Mouse (Mus musculus): ENCODE data around the gene Stk35. TPM values are rescaled to one million over a fixed set of nuclear protein-coding genes. Genes with fewer than 3 reads are reported as not detected.

Stk35 gene
- polyA plus RNA-seq (2014; fragmentation: Nextera tagmentation; extraction: Ambion mirVana): 16.7 and 19.7 TPM in 2 replicates

- H3K27me3 ChIP-seq (ENCODE audit: control insufficient read depth, insufficient read depth, low read length): no peaks in the 10 kb centered on the region
- H3K4me3 ChIP-seq (ENCODE audit: low read depth, low read length): peak within 1 kb of the TSS; percentile 90
- no peaks in the 10 kb centered on the region for H3K36me3 ChIP-seq (replicated peaks; ENCODE audit: control insufficient read depth, insufficient read depth, low read depth, low read length)
- H3K9me3 ChIP-seq (replicated peaks; ENCODE audit: control insufficient read depth, low read length): no peaks in the 10 kb centered on the region
- WGBS: 1% methylated on average over 53 of the region's 63 CpGs
- H3K9ac ChIP-seq (replicated peaks; ENCODE audit: low read length): peak within 1 kb of the TSS; percentile 89
- H3K4me2 ChIP-seq (ENCODE audit: low read depth, low read length): peak within 1 kb of the TSS; percentile 85
- DNase-seq (ENCODE audit: low spot score) (peak; percentile 95), ATAC-seq (replicated peaks; ENCODE audit: insufficient number of reproducible peaks, low FRiP score, low TSS enrichment, low read depth) (peak; percentile 92)
- peak within 1 kb of the TSS; percentile 97 for H3K27ac ChIP-seq (replicated peaks; ENCODE audit: low read depth, low read length)
- H3K4me1 ChIP-seq (ENCODE audit: control insufficient read depth, insufficient read depth, low read length): peaks cover 6% of the 10 kb centered on the region
Observed at GRCm38 (mm10) chr2:129800271-129800903, at the start of gene Stk35. TSS of gene Stk35 (plus strand) at chr2:129800517.

- no peak overlapping the region for H3K9ac ChIP-seq (replicated peaks; ENCODE audit: low read length)
- WGBS: 84% methylated on average over 1 of the region's 1 CpGs
- no peaks in the 10 kb centered on the region for H3K27me3 ChIP-seq (ENCODE audit: control insufficient read depth, insufficient read depth, low read length)
- no peak overlapping the region for H3K4me3 ChIP-seq (ENCODE audit: low read depth, low read length)
- H3K9me3 ChIP-seq (replicated peaks; ENCODE audit: control insufficient read depth, low read length): no peaks in the 10 kb centered on the region
- no peaks in the 10 kb centered on the region for H3K4me1 ChIP-seq (ENCODE audit: control insufficient read depth, insufficient read depth, low read length)
- no peaks in the 10 kb centered on the region for H3K36me3 ChIP-seq (replicated peaks; ENCODE audit: control insufficient read depth, insufficient read depth, low read depth, low read length)
- ATAC-seq (replicated peaks; ENCODE audit: insufficient number of reproducible peaks, low FRiP score, low TSS enrichment, low read depth) (no peak), DNase-seq (ENCODE audit: low spot score) (no peak)
- H3K4me2 ChIP-seq (ENCODE audit: low read depth, low read length): no peak overlapping the region
- no peak overlapping the region for H3K27ac ChIP-seq (replicated peaks; ENCODE audit: low read depth, low read length)
Observed at GRCm38 (mm10) chr2:129782046-129782445, 18.3 kb upstream of the Stk35 start.

GRCm38 (mm10) chr2:129796501-129796900 lies 3.8 kb upstream of the Stk35 start:
- Histone ChIP-seq H3K9ac (replicated peaks; ENCODE audit: low read length) (no peak overlapping the region), H3K4me2 (ENCODE audit: low read depth, low read length) (no peak overlapping the region), H3K9me3 (replicated peaks; ENCODE audit: control insufficient read depth, low read length) (no peaks in the 10 kb centered on the region), H3K4me3 (ENCODE audit: low read depth, low read length) (no peak overlapping the region), H3K27me3 (ENCODE audit: control insufficient read depth, insufficient read depth, low read length) (no peaks in the 10 kb centered on the region), H3K27ac (replicated peaks; ENCODE audit: low read depth, low read length) (no peak overlapping the region), H3K36me3 (replicated peaks; ENCODE audit: control insufficient read depth, insufficient read depth, low read depth, low read length) (no peaks in the 10 kb centered on the region), H3K4me1 (ENCODE audit: control insufficient read depth, insufficient read depth, low read length) (no peaks in the 10 kb centered on the region)
- no peak for ATAC-seq (replicated peaks; ENCODE audit: insufficient number of reproducible peaks, low FRiP score, low TSS enrichment, low read depth)
- DNase-seq (ENCODE audit: low spot score): no peak
- 86% methylated on average over 2 of the region's 2 CpGs for WGBS

- 84% methylated on average over 1 of the region's 3 CpGs for WGBS
- H3K27me3 ChIP-seq (ENCODE audit: control insufficient read depth, insufficient read depth, low read length): no peaks in the 10 kb centered on the region
- no peak overlapping the region for H3K4me3 ChIP-seq (ENCODE audit: low read depth, low read length)
- H3K9ac ChIP-seq (replicated peaks; ENCODE audit: low read length): no peak overlapping the region
- DNase-seq (ENCODE audit: low spot score) (no peak), ATAC-seq (replicated peaks; ENCODE audit: insufficient number of reproducible peaks, low FRiP score, low TSS enrichment, low read depth) (no peak)
- H3K9me3 ChIP-seq (replicated peaks; ENCODE audit: control insufficient read depth, low read length): no peaks in the 10 kb centered on the region
- no peaks in the 10 kb centered on the region for H3K36me3 ChIP-seq (replicated peaks; ENCODE audit: control insufficient read depth, insufficient read depth, low read depth, low read length)
- H3K4me1 ChIP-seq (ENCODE audit: control insufficient read depth, insufficient read depth, low read length): peaks cover 6% of the 10 kb centered on the region
- no peak overlapping the region for H3K4me2 ChIP-seq (ENCODE audit: low read depth, low read length)
- no peak overlapping the region for H3K27ac ChIP-seq (replicated peaks; ENCODE audit: low read depth, low read length)
Observed at GRCm38 (mm10) chr2:129797709-129798108, 2.6 kb upstream of the Stk35 start.

- Histone ChIP-seq H3K27ac (replicated peaks; ENCODE audit: low read depth, low read length) (no peak overlapping the region), H3K4me3 (ENCODE audit: low read depth, low read length) (no peak overlapping the region), H3K9me3 (replicated peaks; ENCODE audit: control insufficient read depth, low read length) (no peaks in the 10 kb centered on the region), H3K4me1 (ENCODE audit: control insufficient read depth, insufficient read depth, low read length) (peaks cover 6% of the 10 kb centered on the region), H3K27me3 (ENCODE audit: control insufficient read depth, insufficient read depth, low read length) (no peaks in the 10 kb centered on the region), H3K4me2 (ENCODE audit: low read depth, low read length) (no peak overlapping the region), H3K36me3 (replicated peaks; ENCODE audit: control insufficient read depth, insufficient read depth, low read depth, low read length) (no peaks in the 10 kb centered on the region), H3K9ac (replicated peaks; ENCODE audit: low read length) (no peak overlapping the region)
- ATAC-seq (replicated peaks; ENCODE audit: insufficient number of reproducible peaks, low FRiP score, low TSS enrichment, low read depth) (no peak), DNase-seq (ENCODE audit: low spot score) (no peak)
Observed at GRCm38 (mm10) chr2:129798410-129798809, 1.9 kb upstream of the Stk35 start.

GRCm38 (mm10) chr2:129800904-129801230 lies 550 bp downstream of the Stk35 start:
- WGBS: 0% methylated on average over 31 of the region's 32 CpGs
- Histone ChIP-seq H3K9me3 (replicated peaks; ENCODE audit: control insufficient read depth, low read length) (no peaks in the 10 kb centered on the region), H3K9ac (replicated peaks; ENCODE audit: low read length) (peak overlapping the region; percentile 89), H3K4me3 (ENCODE audit: low read depth, low read length) (peak overlapping the region; percentile 90), H3K4me2 (ENCODE audit: low read depth, low read length) (peak overlapping the region; percentile 85), H3K4me1 (ENCODE audit: control insufficient read depth, insufficient read depth, low read length) (peaks cover 6% of the 10 kb centered on the region), H3K27ac (replicated peaks; ENCODE audit: low read depth, low read length) (peak overlapping the region; percentile 97), H3K36me3 (replicated peaks; ENCODE audit: control insufficient read depth, insufficient read depth, low read depth, low read length) (no peaks in the 10 kb centered on the region), H3K27me3 (ENCODE audit: control insufficient read depth, insufficient read depth, low read length) (no peaks in the 10 kb centered on the region)
- ATAC-seq (replicated peaks; ENCODE audit: insufficient number of reproducible peaks, low FRiP score, low TSS enrichment, low read depth) (peak; percentile 25; the same call in 1 of the 2 replicates), DNase-seq (ENCODE audit: low spot score) (no peak)

GRCm38 (mm10) chr2:129801231-129802029 lies 1.1 kb downstream of the Stk35 start:
- no peaks in the 10 kb centered on the region for H3K27me3 ChIP-seq (ENCODE audit: control insufficient read depth, insufficient read depth, low read length)
- DNase-seq (ENCODE audit: low spot score): peak; percentile 89
- H3K36me3 ChIP-seq (replicated peaks; ENCODE audit: control insufficient read depth, insufficient read depth, low read depth, low read length): no peaks in the 10 kb centered on the region
- H3K27ac ChIP-seq (replicated peaks; ENCODE audit: low read depth, low read length): peak overlapping the region; percentile 97
- H3K9ac ChIP-seq (replicated peaks; ENCODE audit: low read length): peak overlapping the region; percentile 89
- peak; percentile 64 for ATAC-seq (replicated peaks; ENCODE audit: insufficient number of reproducible peaks, low FRiP score, low TSS enrichment, low read depth)
- under 1% methylated on average over 73 of the region's 73 CpGs for WGBS
- no peaks in the 10 kb centered on the region for H3K9me3 ChIP-seq (replicated peaks; ENCODE audit: control insufficient read depth, low read length)
- peak overlapping the region; percentile 85 for H3K4me2 ChIP-seq (ENCODE audit: low read depth, low read length)
- peak overlapping the region; percentile 90 for H3K4me3 ChIP-seq (ENCODE audit: low read depth, low read length)
- peaks cover 6% of the 10 kb centered on the region for H3K4me1 ChIP-seq (ENCODE audit: control insufficient read depth, insufficient read depth, low read length)

GRCm38 (mm10) chr2:129805486-129805885 lies 5.2 kb downstream of the Stk35 start:
- H3K9ac ChIP-seq (replicated peaks; ENCODE audit: low read length): no peak overlapping the region
- ATAC-seq (replicated peaks; ENCODE audit: insufficient number of reproducible peaks, low FRiP score, low TSS enrichment, low read depth): no peak
- peaks cover 6% of the 10 kb centered on the region for H3K4me1 ChIP-seq (ENCODE audit: control insufficient read depth, insufficient read depth, low read length)
- H3K27ac ChIP-seq (replicated peaks; ENCODE audit: low read depth, low read length): no peak overlapping the region
- H3K4me3 ChIP-seq (ENCODE audit: low read depth, low read length): no peak overlapping the region
- WGBS: 93% methylated on average over 4 of the region's 4 CpGs
- H3K9me3 ChIP-seq (replicated peaks; ENCODE audit: control insufficient read depth, low read length): no peaks in the 10 kb centered on the region
- no peaks in the 10 kb centered on the region for H3K27me3 ChIP-seq (ENCODE audit: control insufficient read depth, insufficient read depth, low read length)
- DNase-seq (ENCODE audit: low spot score): no peak
- no peaks in the 10 kb centered on the region; the same call in 1 of the 2 replicates for H3K36me3 ChIP-seq (replicated peaks; ENCODE audit: control insufficient read depth, insufficient read depth, low read depth, low read length)
- no peak overlapping the region for H3K4me2 ChIP-seq (ENCODE audit: low read depth, low read length)

All from embryonic facial prominence, embryonic 11.5 days (tissue).